Mouse (Mus musculus): ENCODE results near the gene Nenf. TPM values are rescaled to one million over a fixed set of nuclear protein-coding genes. Genes with fewer than 3 reads are reported as not detected.
A peak's percentile ranks its signal among the peaks of the same experiment; 100 is the strongest.

The Nenf gene
- polyA plus RNA-seq, 1 experiment from 2014 or later: 85.1 TPM

GRCm38 (mm10) chr1:191299215-191299942, 18.6 kb downstream of the Nenf start:
- no peaks in the 10 kb centered on the region for H3K4me1 ChIP-seq (replicated peaks; ENCODE audit: control insufficient read depth, insufficient read depth, low read length)
- H3K36me3 ChIP-seq (ENCODE audit: control insufficient read depth, insufficient read depth, low read length): no peaks in the 10 kb centered on the region
- no peak overlapping the region for H3K4me3 ChIP-seq (ENCODE audit: low read depth, low read length)
- ATAC-seq (ENCODE audit: low FRiP score) (no peak), DNase-seq (ENCODE audit: low spot score) (peak; percentile 43)
- no peak overlapping the region for H3K27ac ChIP-seq (ENCODE audit: low read depth, low read length)
- no peaks in the 10 kb centered on the region for H3K9me3 ChIP-seq (ENCODE audit: control insufficient read depth, low read length)
- WGBS: 48% methylated on average over 11 of the region's 11 CpGs
- no peaks in the 10 kb centered on the region for H3K27me3 ChIP-seq (ENCODE audit: control insufficient read depth, insufficient read depth, low read length)
- no peak overlapping the region for H3K4me2 ChIP-seq (replicated peaks; ENCODE audit: low read depth, low read length)
- no peak overlapping the region for H3K9ac ChIP-seq (ENCODE audit: low read depth, low read length)

GRCm38 (mm10) chr1:191298304-191298703, 19.7 kb downstream of the Nenf start:
- no peak for DNase-seq (ENCODE audit: low spot score)
- Histone ChIP-seq H3K4me3 (ENCODE audit: low read depth, low read length) (no peak overlapping the region), H3K36me3 (ENCODE audit: control insufficient read depth, insufficient read depth, low read length) (no peaks in the 10 kb centered on the region), H3K9me3 (ENCODE audit: control insufficient read depth, low read length) (no peaks in the 10 kb centered on the region), H3K4me1 (replicated peaks; ENCODE audit: control insufficient read depth, insufficient read depth, low read length) (no peaks in the 10 kb centered on the region), H3K4me2 (replicated peaks; ENCODE audit: low read depth, low read length) (no peak overlapping the region), H3K27me3 (ENCODE audit: control insufficient read depth, insufficient read depth, low read length) (no peaks in the 10 kb centered on the region), H3K27ac (ENCODE audit: low read depth, low read length) (no peak overlapping the region), H3K9ac (ENCODE audit: low read depth, low read length) (no peak overlapping the region)
- ATAC-seq (ENCODE audit: low FRiP score): no peak
- 94% methylated on average over 4 of the region's 4 CpGs for WGBS

- H3K27ac ChIP-seq (ENCODE audit: low read depth, low read length): no peak overlapping the region
- no peaks in the 10 kb centered on the region for H3K9me3 ChIP-seq (ENCODE audit: control insufficient read depth, low read length)
- H3K9ac ChIP-seq (ENCODE audit: low read depth, low read length): no peak overlapping the region
- H3K27me3 ChIP-seq (ENCODE audit: control insufficient read depth, insufficient read depth, low read length): no peaks in the 10 kb centered on the region
- no peaks in the 10 kb centered on the region for H3K4me1 ChIP-seq (replicated peaks; ENCODE audit: control insufficient read depth, insufficient read depth, low read length)
- no peak for ATAC-seq (ENCODE audit: low FRiP score)
- no peak overlapping the region for H3K4me2 ChIP-seq (replicated peaks; ENCODE audit: low read depth, low read length)
- DNase-seq (ENCODE audit: low spot score): no peak
- no peak overlapping the region for H3K4me3 ChIP-seq (ENCODE audit: low read depth, low read length)
- WGBS: 77% methylated on average over 5 of the region's 5 CpGs
- H3K36me3 ChIP-seq (ENCODE audit: control insufficient read depth, insufficient read depth, low read length): no peaks in the 10 kb centered on the region
These were observed 21.5 kb downstream of the Nenf start for GRCm38 (mm10) chr1:191296445-191296844.

DNA sequence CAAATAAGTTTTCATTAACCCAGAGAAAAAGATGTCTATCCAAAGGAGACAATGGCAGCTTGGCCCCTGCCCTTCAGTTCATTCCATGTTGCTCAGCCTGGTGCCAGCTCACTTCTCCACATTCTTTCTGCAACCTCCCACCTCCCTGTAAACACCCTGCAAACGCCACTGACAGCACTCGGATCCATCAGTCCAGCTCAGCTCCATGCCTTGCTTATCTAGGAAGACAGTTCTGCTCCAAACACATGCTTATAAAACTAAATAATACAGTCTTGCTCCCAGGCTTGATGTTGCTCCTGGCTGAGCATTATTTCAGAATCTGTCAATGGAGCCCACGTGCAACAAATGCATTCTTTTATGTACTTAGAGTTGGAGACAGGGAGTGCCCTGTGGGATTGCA, 22.2 kb downstream of the Nenf start:
- no peaks in the 10 kb centered on the region for H3K27me3 ChIP-seq (ENCODE audit: control insufficient read depth, insufficient read depth, low read length)
- no peak overlapping the region for H3K9ac ChIP-seq (ENCODE audit: low read depth, low read length)
- H3K27ac ChIP-seq (ENCODE audit: low read depth, low read length): no peak overlapping the region
- H3K36me3 ChIP-seq (ENCODE audit: control insufficient read depth, insufficient read depth, low read length): no peaks in the 10 kb centered on the region
- H3K9me3 ChIP-seq (ENCODE audit: control insufficient read depth, low read length): no peaks in the 10 kb centered on the region
- no peak overlapping the region for H3K4me3 ChIP-seq (ENCODE audit: low read depth, low read length)
- DNase-seq (ENCODE audit: low spot score) (no peak), ATAC-seq (ENCODE audit: low FRiP score) (no peak)
- H3K4me2 ChIP-seq (replicated peaks; ENCODE audit: low read depth, low read length): no peak overlapping the region
- H3K4me1 ChIP-seq (replicated peaks; ENCODE audit: control insufficient read depth, insufficient read depth, low read length): no peaks in the 10 kb centered on the region
- 53% methylated on average over 3 of the region's 3 CpGs for WGBS

DNA sequence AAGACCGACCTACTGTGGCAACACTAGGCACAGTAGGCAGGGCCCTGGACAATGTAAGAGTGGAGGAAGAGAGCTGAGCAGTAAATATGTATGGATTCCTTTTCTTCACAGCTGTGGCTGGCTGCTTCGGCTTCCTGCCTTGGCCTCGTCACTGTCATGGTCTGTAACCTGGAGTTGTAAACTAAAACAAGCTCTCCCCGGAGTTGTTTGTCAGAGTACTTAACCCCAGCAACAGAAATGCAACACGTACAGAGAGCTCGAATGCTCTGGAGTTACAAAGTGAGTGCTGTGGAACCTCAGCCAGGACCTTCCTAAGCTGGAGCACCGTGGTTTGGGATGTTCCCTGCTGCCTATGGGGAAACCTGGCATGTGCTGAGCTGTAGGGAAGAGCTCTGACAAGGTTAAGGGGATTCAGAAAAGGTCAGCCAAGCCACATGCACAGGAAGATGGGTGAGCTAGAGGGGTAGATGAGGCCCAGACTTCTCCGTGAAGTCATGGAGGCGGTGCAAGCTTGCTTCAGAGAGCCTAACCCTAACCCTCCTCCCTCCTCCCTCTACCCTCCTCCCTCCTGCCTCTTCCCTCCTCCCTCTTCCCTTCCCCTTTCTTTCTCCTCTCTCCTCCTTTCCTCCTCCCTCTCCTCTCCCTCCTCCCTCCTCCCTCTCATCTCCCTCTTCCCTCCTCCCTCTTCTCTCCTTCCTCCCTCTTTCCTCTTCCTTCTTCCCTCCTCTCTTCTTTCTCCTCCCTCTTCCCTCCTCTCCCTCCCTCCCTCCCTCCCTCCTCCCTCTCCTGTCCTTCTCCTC, 23.8 kb downstream of the Nenf start:
- Histone ChIP-seq H3K27me3 (ENCODE audit: control insufficient read depth, insufficient read depth, low read length) (no peaks in the 10 kb centered on the region), H3K4me3 (ENCODE audit: low read depth, low read length) (no peak overlapping the region), H3K9me3 (ENCODE audit: control insufficient read depth, low read length) (no peaks in the 10 kb centered on the region), H3K4me1 (replicated peaks; ENCODE audit: control insufficient read depth, insufficient read depth, low read length) (no peaks in the 10 kb centered on the region), H3K27ac (ENCODE audit: low read depth, low read length) (no peak overlapping the region), H3K36me3 (ENCODE audit: control insufficient read depth, insufficient read depth, low read length) (no peaks in the 10 kb centered on the region), H3K9ac (ENCODE audit: low read depth, low read length) (no peak overlapping the region), H3K4me2 (replicated peaks; ENCODE audit: low read depth, low read length) (no peak overlapping the region)
- DNase-seq (ENCODE audit: low spot score) (no peak), ATAC-seq (ENCODE audit: low FRiP score) (no peak)
- 71% methylated on average over 9 of the region's 9 CpGs for WGBS

- whole genome bisulfite sequencing: 77% methylated on average over 2 of the region's 2 CpGs
- no peak overlapping the region for H3K27ac ChIP-seq (ENCODE audit: low read depth, low read length)
These were observed 24.9 kb downstream of the Nenf start for GRCm38 (mm10) chr1:191293051-191293450.

GRCm38 (mm10) chr1:191292348-191292747, 25.6 kb downstream of the Nenf start:
- H3K9ac ChIP-seq (ENCODE audit: low read depth, low read length): no peak overlapping the region
- no peaks in the 10 kb centered on the region for H3K4me1 ChIP-seq (replicated peaks; ENCODE audit: control insufficient read depth, insufficient read depth, low read length)
- H3K27me3 ChIP-seq (ENCODE audit: control insufficient read depth, insufficient read depth, low read length): no peaks in the 10 kb centered on the region
- no peak overlapping the region for H3K4me2 ChIP-seq (replicated peaks; ENCODE audit: low read depth, low read length)
- ATAC-seq (ENCODE audit: low FRiP score) (no peak), DNase-seq (ENCODE audit: low spot score) (no peak)
- H3K27ac ChIP-seq (ENCODE audit: low read depth, low read length): no peak overlapping the region
- H3K36me3 ChIP-seq (ENCODE audit: control insufficient read depth, insufficient read depth, low read length): no peaks in the 10 kb centered on the region
- 75% methylated on average over 5 of the region's 5 CpGs for WGBS
- H3K4me3 ChIP-seq (ENCODE audit: low read depth, low read length): no peak overlapping the region
- no peaks in the 10 kb centered on the region for H3K9me3 ChIP-seq (ENCODE audit: control insufficient read depth, low read length)

More at GRCm38 (mm10) chr1:191293051-191293450, 24.9 kb downstream of the Nenf start:
- H3K27me3 ChIP-seq (ENCODE audit: control insufficient read depth, insufficient read depth, low read length): no peaks in the 10 kb centered on the region
- DNase-seq (ENCODE audit: low spot score) (no peak), ATAC-seq (ENCODE audit: low FRiP score) (no peak)
- no peak overlapping the region for H3K4me3 ChIP-seq (ENCODE audit: low read depth, low read length)
- no peak overlapping the region for H3K9ac ChIP-seq (ENCODE audit: low read depth, low read length)
- H3K4me1 ChIP-seq (replicated peaks; ENCODE audit: control insufficient read depth, insufficient read depth, low read length): no peaks in the 10 kb centered on the region
- H3K36me3 ChIP-seq (ENCODE audit: control insufficient read depth, insufficient read depth, low read length): no peaks in the 10 kb centered on the region
- no peaks in the 10 kb centered on the region for H3K9me3 ChIP-seq (ENCODE audit: control insufficient read depth, low read length)
- no peak overlapping the region for H3K4me2 ChIP-seq (replicated peaks; ENCODE audit: low read depth, low read length)

GRCm38 (mm10) chr1:191288762-191289161, 29.2 kb downstream of the Nenf start:
- no peak overlapping the region for H3K9ac ChIP-seq (ENCODE audit: low read depth, low read length)
- no peaks in the 10 kb centered on the region for H3K36me3 ChIP-seq (ENCODE audit: control insufficient read depth, insufficient read depth, low read length)
- H3K4me2 ChIP-seq (replicated peaks; ENCODE audit: low read depth, low read length): no peak overlapping the region
- H3K4me3 ChIP-seq (ENCODE audit: low read depth, low read length): no peak overlapping the region
- H3K27me3 ChIP-seq (ENCODE audit: control insufficient read depth, insufficient read depth, low read length): no peaks in the 10 kb centered on the region
- ATAC-seq (ENCODE audit: low FRiP score) (no peak), DNase-seq (ENCODE audit: low spot score) (peak; percentile 56)
- no peaks in the 10 kb centered on the region for H3K4me1 ChIP-seq (replicated peaks; ENCODE audit: control insufficient read depth, insufficient read depth, low read length)
- H3K9me3 ChIP-seq (ENCODE audit: control insufficient read depth, low read length): no peaks in the 10 kb centered on the region
- WGBS: 26% methylated on average over 8 of the region's 8 CpGs
- no peak overlapping the region for H3K27ac ChIP-seq (ENCODE audit: low read depth, low read length)

- no peak for ATAC-seq (ENCODE audit: low FRiP score)
These were observed 33.5 kb downstream of the Nenf start for GRCm38 (mm10) chr1:191284502-191284901.

More at GRCm38 (mm10) chr1:191284502-191284901, 33.5 kb downstream of the Nenf start:
- Histone ChIP-seq H3K36me3 (ENCODE audit: control insufficient read depth, insufficient read depth, low read length) (no peaks in the 10 kb centered on the region), H3K27ac (ENCODE audit: low read depth, low read length) (no peak overlapping the region), H3K9me3 (ENCODE audit: control insufficient read depth, low read length) (no peaks in the 10 kb centered on the region), H3K27me3 (ENCODE audit: control insufficient read depth, insufficient read depth, low read length) (no peaks in the 10 kb centered on the region), H3K4me2 (replicated peaks; ENCODE audit: low read depth, low read length) (no peak overlapping the region), H3K4me1 (replicated peaks; ENCODE audit: control insufficient read depth, insufficient read depth, low read length) (no peaks in the 10 kb centered on the region), H3K9ac (ENCODE audit: low read depth, low read length) (no peak overlapping the region), H3K4me3 (ENCODE audit: low read depth, low read length) (no peak overlapping the region)
- WGBS: 85% methylated on average over 8 of the region's 8 CpGs
- no peak for DNase-seq (ENCODE audit: low spot score)
